8 mouse cellular contexts compared by ENCODE assay signal in the genomic region with DNA sequence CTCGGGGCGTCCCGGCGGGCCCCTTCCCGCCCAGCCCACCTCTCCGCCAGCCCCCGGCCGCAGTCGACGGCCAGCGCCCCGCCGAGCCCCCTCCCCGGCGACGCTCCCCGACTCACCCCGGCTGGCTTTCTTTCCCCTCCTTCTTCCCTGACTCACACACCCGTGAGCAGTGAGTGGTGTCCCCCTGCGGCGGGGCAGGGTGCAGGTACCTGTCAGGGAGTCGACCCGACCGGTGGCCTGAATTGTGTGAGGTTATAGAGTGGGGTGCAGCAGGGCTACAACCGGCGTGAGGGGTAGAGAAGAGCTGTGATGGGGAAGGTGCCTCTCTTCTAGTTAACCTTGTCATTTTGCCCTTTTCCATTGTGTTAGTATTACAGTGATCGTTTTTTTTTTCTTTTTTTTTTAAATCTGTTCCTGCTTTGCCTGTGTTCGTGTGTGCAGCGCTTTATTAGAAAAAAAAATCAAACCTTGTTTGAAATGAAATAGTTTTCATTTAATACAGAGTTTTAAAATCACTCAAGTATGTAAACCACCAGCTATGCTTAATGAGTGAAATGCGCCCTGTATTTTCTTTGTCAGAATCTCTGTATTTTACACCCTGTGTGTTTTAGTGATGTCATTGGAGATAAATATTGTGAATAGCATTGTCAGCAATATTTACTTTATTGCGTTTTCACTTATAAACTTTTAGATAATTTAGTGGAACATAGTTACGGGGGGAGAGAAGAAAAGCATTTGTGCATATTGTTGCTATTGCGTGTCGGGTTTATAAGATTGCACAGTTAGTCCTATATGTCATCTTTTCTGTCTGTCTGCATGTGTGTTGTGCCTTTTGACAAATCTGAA. TPM values are rescaled to one million over a fixed set of nuclear protein-coding genes. Genes with fewer than 3 reads are reported as not detected.
DNase-seq lines count a peak whose midpoint lies in the region; ATAC-seq and TF ChIP-seq lines count a peak whose summit lies in the region.

No protein-coding gene starts in this region.

- H3K27me3 ChIP-seq in C2C12 (ENCODE audit: control insufficient read depth, insufficient read depth, insufficient read length), result no peaks in the 10 kb centered on the region

- no peaks in the 10 kb centered on the region for H3K36me3 ChIP-seq in C2C12 (ENCODE audit: control insufficient read depth, insufficient read depth)

- peaks cover 38% of the 10 kb centered on the region for H3K79me3 ChIP-seq in C2C12 (ENCODE audit: low read depth)

- H3K4me3 ChIP-seq in C2C12 (ENCODE audit: insufficient read depth, poor library complexity, severe bottlenecking), result peak overlapping the region; percentile 49
- peak overlapping the region; percentile 73 for H3K4me3 ChIP-seq in lung, adult 2 months (replicated peaks; ENCODE audit: extremely low read depth, low read depth, low read length)

- no peak for TF ChIP-seq POLR2A in lung, adult 2 months (IDR thresholded peaks at IDR 0.05; ENCODE audit: borderline replicate concordance, extremely low read depth, low read depth, low read length)

- WGBS in lung, adult 2 months, result 7% methylated on average over 30 of the region's 34 CpGs

- peaks cover 52% of the 10 kb centered on the region for H3K79me2 ChIP-seq in C2C12 (ENCODE audit: control insufficient read depth, insufficient read depth)

- no peak for TF ChIP-seq CTCF in C2C12 (IDR thresholded peaks at IDR 0.05; ENCODE audit: control insufficient read depth, insufficient read depth, insufficient read length)
- TF ChIP-seq CTCF in lung, adult 2 months (IDR thresholded peaks at IDR 0.05; ENCODE audit: insufficient read depth, low read length), result no peak

- peak; percentile 62; the same call in 1 of the 2 replicates for ATAC-seq in neutrophil, adult 5-6 weeks (ENCODE audit: extremely low read depth, insufficient number of reproducible peaks, low FRiP score, poor library complexity, severe bottlenecking)

- H3ac ChIP-seq in C2C12 (ENCODE audit: control insufficient read depth, insufficient read length, low read depth), result peak overlapping the region; percentile 90

- DNase-seq in ZHBTc4 (ENCODE audit: low read depth, low spot score), result peak; percentile 77
- peak; percentile 37 to 57 for DNase-seq in cerebellum, postnatal 36 days
- DNase-seq in heart, adult 8-10 months (ENCODE audit: low spot score), result peak; percentile 19
- peak; percentile 43 for DNase-seq in kidney, adult 9 months
- peak; percentile 55 for DNase-seq in lung, adult 2 months
- peak; percentile 40 for DNase-seq in urinary bladder, adult 2 months (ENCODE audit: low spot score)

- H3K4me1 ChIP-seq in lung, adult 2 months (ENCODE audit: control insufficient read depth, insufficient read depth, low read length), result peaks cover 2% of the 10 kb centered on the region

TF ChIP-seq in C2C12, 6 proteins besides CTCF, POLR2A, EP300 and RAD21:
- TF ChIP-seq CEBPB (IDR thresholded peaks at IDR 0.05; ENCODE audit: low read depth) (no peak), USF1 (IDR thresholded peaks at IDR 0.05; ENCODE audit: low read depth) (no peak), MAX (IDR thresholded peaks at IDR 0.05) (no peak), MYOD1 (IDR thresholded peaks at IDR 0.05; ENCODE audit: control insufficient read depth, insufficient read length, low read depth) (no peak), FOSL1 (IDR thresholded peaks at IDR 0.05; ENCODE audit: insufficient read depth, low read length, poor library complexity, severe bottlenecking) (no peak)

RNA-seq across cellular contexts. Expression of a gene that starts 0.9 kb away (rescaled TPM):
- 21.6 TPM for polyA plus RNA-seq in C2C12 (2012; fragmentation: generic; extraction: Trizol)
- total RNA-seq in heart, adult 8-10 months (2022), result 10 to 100 TPM; 14.2 to 15.8 (median 15.3) TPM
- 42.9 and 43.0 TPM in 2 replicates for polyA plus RNA-seq in lung, adult 2 months (2012; rRNA removed)
- total RNA-seq in neutrophil, adult 5-6 weeks (2017), result 30.3 and 32.8 TPM in 2 replicates
- 33.3 and 46.1 TPM in 2 replicates for polyA plus RNA-seq in urinary bladder, adult 2 months (2012; rRNA removed)

Comparison
In these comparisons a context has a peak if more than half of its experiments do, and no peak if none do; other contexts are left out.
1. Peak in every context shown above with its lines: DNase-seq, ATAC-seq and H3K4me3 ChIP-seq.
2. DNase-seq: peak in every context shown above with its lines; median percentile 77 in ZHBTc4; 55 in lung, adult 2 months; 47 in cerebellum, postnatal 36 days; 43 in kidney, adult 9 months; 40 in urinary bladder, adult 2 months; 19 in heart, adult 8-10 months.